Comparison of ENCODE assay signal across 9 mouse cellular contexts in the genomic region with DNA sequence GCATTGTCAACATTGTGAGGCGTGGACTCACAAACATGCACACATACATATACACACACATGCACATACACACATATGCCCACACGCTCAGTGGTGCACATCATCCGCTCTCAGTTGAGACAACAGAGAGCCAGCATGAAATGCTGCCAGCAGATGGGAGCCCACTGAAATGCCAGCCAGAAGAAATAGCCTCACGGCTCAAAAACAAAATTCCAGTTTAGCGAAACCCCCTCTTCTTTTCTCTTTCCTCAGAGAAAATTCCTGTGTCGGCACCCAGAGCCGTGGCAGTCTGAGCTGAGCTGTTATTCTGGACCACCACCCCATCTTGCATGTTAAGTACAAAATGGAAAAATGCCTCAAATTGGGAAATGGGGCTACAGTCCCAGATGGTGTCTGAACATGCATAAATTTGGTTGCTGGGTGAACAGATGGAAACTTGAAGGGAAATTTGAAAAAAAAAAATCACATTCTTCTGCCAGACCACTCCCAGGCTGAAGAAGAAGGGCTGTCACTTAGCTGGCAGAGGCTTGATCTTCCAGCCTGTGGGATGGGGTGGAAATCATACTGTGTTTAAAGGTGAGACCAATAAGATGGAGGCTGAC.
DNase-seq lines count a peak whose midpoint lies in the region; TF ChIP-seq lines count a peak whose summit lies in the region.
"Had no signal": no experiment of that assay in that cellular context is flagged by ENCODE, and none has a peak within 500 bp of the region (broad histone marks: within the 10 kb centered on the region; RNA-seq: fewer than 3 reads in every experiment).

No protein-coding gene starts in this region.

- no peak for TF ChIP-seq POLR2A in brain, embryonic 14.5 days (IDR thresholded peaks at IDR 0.05; ENCODE audit: borderline replicate concordance, extremely low read depth, insufficient read depth, insufficient read length, poor library complexity, severe bottlenecking)

- no peak for TF ChIP-seq CTCF in brain, embryonic 14.5 days (IDR thresholded peaks at IDR 0.05; ENCODE audit: borderline replicate concordance, extremely low read depth, insufficient read depth, insufficient read length)

- intact Hi-C loops in left cerebral cortex, postnatal 14 days (cut with DNase I) = no loop called here

- DNase-seq in brain, adult 2 months (ENCODE audit: low read depth, low spot score) = peak; percentile 76
- DNase-seq in brain, embryonic 14.5 days (ENCODE audit: low read depth) = peak; percentile 90
- peak; percentile 48 to 80 for DNase-seq in layer of hippocampus, adult 18-20 months (ENCODE audit: low spot score in 2 of 2)
- peak; percentile 57 to 77 for DNase-seq in left cerebral cortex, postnatal 14 days (ENCODE audit: low spot score in 2 of 2)
- no peak for DNase-seq in urinary bladder, postnatal 36 days (ENCODE audit: low spot score in 2 of 2)
- no peak for DNase-seq in embryo, embryonic 11 days
- DNase-seq in adrenal gland, postnatal 4 days (ENCODE audit: low spot score in 2 of 2) = no peak
- DNase-seq: lung, postnatal 36 days; thymus, postnatal 36 days had no signal

Comparison
In these comparisons a context has a peak if more than half of its experiments do, and no peak if none do; other contexts are left out.
1. DNase-seq: peak in brain, adult 2 months (single experiment), brain, embryonic 14.5 days (single experiment), layer of hippocampus, adult 18-20 months (2 of 2) and left cerebral cortex, postnatal 14 days (2 of 2); none in urinary bladder, postnatal 36 days (0 of 2), embryo, embryonic 11 days (single experiment) and adrenal gland, postnatal 4 days (0 of 2).